Mouse (Mus musculus): ENCODE data around the gene Olfr481.

Gene Olfr481

GRCm38 (mm10) chr7:108079555-108079954 is at the start of gene Olfr481:
Olfr481 (plus strand) TSS chr7:108079855.
- DNase-seq: no peak

DNA sequence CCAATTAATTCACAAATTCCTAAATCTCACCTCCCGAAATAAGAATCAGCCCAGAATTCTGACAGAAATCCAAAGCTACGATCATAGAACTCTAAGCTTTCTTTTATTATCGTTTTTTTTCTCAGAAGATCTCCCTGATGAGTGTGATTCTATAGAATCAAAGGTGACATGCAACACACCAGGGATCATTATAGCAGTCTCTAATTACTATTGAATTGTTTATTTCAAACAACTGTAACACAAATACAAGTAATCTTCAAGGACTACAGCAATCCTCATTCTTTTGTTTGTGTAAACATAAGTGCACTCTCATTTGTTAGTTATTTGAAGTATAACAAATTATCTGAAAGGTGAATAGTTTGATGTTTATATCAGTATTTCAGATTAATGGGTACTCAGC is 45.8 kb upstream of the Olfr481 start, which contains the start of gene Olfr478:
Gene Olfr478 (minus strand): TSS at position 101 of the 400 bp plus-strand sequence.
- no peak for DNase-seq

GRCm38 (mm10) chr7:108050393-108050792 is 29.3 kb upstream of the Olfr481 start, which contains the start of gene Olfr479:
Olfr479 (plus strand) TSS chr7:108050693.
- DNase-seq: no peak

DNA sequence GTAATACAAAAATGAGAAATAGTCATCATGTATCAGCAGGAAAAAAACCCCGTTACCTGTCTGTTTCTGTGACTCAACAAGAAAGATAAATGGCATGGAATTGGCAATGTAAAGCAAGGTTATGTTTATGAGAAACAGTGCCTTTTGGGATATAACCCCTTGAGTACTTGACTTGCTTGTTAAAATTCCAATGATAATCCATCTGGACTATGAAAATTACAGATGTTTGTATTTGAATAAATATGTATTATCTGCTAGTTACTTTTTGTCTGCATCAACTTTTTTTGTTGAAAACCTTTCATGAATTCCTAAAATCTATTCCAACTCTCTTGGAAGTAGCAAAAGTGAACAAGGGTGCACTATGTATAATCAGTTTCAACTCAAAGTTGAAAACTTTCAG is 12.4 kb upstream of the Olfr481 start, which contains the start of gene Olfr480:
Gene Olfr480 (minus strand): TSS at position 101 of the 400 bp plus-strand sequence.
- no peak for DNase-seq

- DNase-seq: no peak
These were observed 17.8 kb downstream of the Olfr481 start, which contains the start of gene Olfr482 for GRCm38 (mm10) chr7:108097486-108097885. Olfr482 (minus strand) TSS chr7:108097586.

DNA sequence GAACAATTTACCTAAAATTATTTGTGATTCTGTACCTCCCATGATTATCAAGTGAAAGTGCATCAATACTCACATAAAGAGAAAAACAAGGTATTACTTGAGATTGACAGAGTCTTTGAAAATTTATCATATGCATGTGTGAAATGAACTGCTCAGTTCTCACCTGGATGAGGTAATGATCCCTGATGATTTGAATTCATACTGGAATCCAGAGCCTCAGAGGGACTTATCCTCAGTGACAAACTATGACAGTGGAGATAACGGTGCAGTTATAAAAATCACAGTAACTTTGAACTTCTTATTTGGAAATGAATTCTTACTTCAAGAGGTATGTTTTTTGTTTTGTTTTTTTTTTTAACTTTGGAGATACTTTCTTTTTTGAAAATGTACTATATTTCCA is 20.9 kb downstream of the Olfr481 start, which contains the start of gene Olfr483:
Gene Olfr483 (plus strand): TSS at position 301 of the 400 bp plus-strand sequence.
- no peak for DNase-seq

GRCm38 (mm10) chr7:108120681-108121080 is 41.0 kb downstream of the Olfr481 start:
- DNase-seq: no peak

- no peak for DNase-seq
These were observed 41.8 kb downstream of the Olfr481 start for GRCm38 (mm10) chr7:108121416-108121815.

- DNase-seq: no peak
These were observed 47.7 kb downstream of the Olfr481 start, which contains the start of gene Olfr484 for GRCm38 (mm10) chr7:108127349-108127748. Olfr484 (minus strand) TSS chr7:108127449.
